Mouse (Mus musculus) G1E (cell line): ENCODE results near the gene Syne3. TPM values are rescaled to one million over a fixed set of nuclear protein-coding genes. Genes with fewer than 3 reads are reported as not detected.

ENCODE experiments used
- ATAC-seq: 2 replicates; pipeline ENCODE4 v1.8.0; 2016; ENCODE audit warnings: mild to moderate bottlenecking; ENCODE audit not compliant: insufficient number of reproducible peaks, poor library complexity, low FRiP score, severe bottlenecking; ENCODE audit errors: extremely low read depth
- DNase-seq: peaks from one replicate; pipeline ENCODE4 v3.0.0; 2012; ENCODE audit warnings: low spot score
- H3K27me3 ChIP-seq: 2 replicates; pipeline ENCODE4 v1.6.1; 2012; ENCODE audit warnings: mild to moderate bottlenecking, low read length, inconsistent platforms; ENCODE audit not compliant: insufficient read depth
- H3K36me3 ChIP-seq: replicated peaks from 2 replicates; pipeline ENCODE3; 2012; ENCODE audit warnings: mild to moderate bottlenecking, inconsistent platforms
- H3K4me1 ChIP-seq: 2 replicates; pipeline ENCODE4 v1.6.1; 2012; ENCODE audit warnings: low read depth, low read length, inconsistent platforms, mixed read lengths; ENCODE audit not compliant: insufficient read depth
- H3K4me3 ChIP-seq: 2 replicates; pipeline ENCODE4 v1.5.1; 2012; ENCODE audit warnings: low read depth, mild to moderate bottlenecking, inconsistent platforms, low read length, moderate library complexity, mixed read lengths
- H3K9me3 ChIP-seq: replicated peaks from 2 replicates; pipeline ENCODE4 v1.6.1; 2012; ENCODE audit warnings: inconsistent platforms
- CTCF ChIP-seq: IDR thresholded peaks from 2 replicates; pipeline ENCODE4 v1.5.1; 2012; ENCODE audit warnings: low read depth, low read length, inconsistent platforms, mixed read lengths
- GATA1 ChIP-seq: IDR thresholded peaks from 2 replicates; pipeline ENCODE4 v1.6.1; 2012; ENCODE audit warnings: borderline replicate concordance, low read length, inconsistent platforms, mixed read lengths
- GATA2 ChIP-seq: IDR thresholded peaks from 2 replicates; pipeline ENCODE4 v1.6.1; 2012; ENCODE audit warnings: low read depth, low read length, inconsistent platforms, borderline replicate concordance
- POLR2AphosphoS5 ChIP-seq: IDR thresholded peaks from 2 replicates; pipeline ENCODE4 v1.6.1; 2012; ENCODE audit warnings: low read depth, low read length, inconsistent platforms; ENCODE audit not compliant: insufficient replicate concordance
- TAL1 ChIP-seq: conservative IDR thresholded peaks from 2 replicates; pipeline ENCODE4 v1.6.1; 2012; ENCODE audit warnings: low read depth, low read length, inconsistent platforms, mixed read lengths
- polyA plus RNA-seq: library from polyadenylated mRNA; stranded (reverse); fragments of >175 nt; gene quantifications from 2 replicates; pipeline ENCODE4 v1.2.3, GENCODE M21; 2012
- total RNA-seq, 2 experiments: library from RNA; stranded (forward) in 1 of 2; stranded (reverse) in 1 of 2; fragments of 200-1000 nt in 1 of 2; fragments of >200 nt in 1 of 2; fragmentation: Nextera tagmentation in 1 of 2; gene quantifications; 2 replicates each; pipeline ENCODE4 v1.2.3; 2014 to 2017

The Syne3 gene
- total and polyA plus RNA-seq, 3 experiments: 21.7 to 31.1 (median 27.9) TPM

DNA sequence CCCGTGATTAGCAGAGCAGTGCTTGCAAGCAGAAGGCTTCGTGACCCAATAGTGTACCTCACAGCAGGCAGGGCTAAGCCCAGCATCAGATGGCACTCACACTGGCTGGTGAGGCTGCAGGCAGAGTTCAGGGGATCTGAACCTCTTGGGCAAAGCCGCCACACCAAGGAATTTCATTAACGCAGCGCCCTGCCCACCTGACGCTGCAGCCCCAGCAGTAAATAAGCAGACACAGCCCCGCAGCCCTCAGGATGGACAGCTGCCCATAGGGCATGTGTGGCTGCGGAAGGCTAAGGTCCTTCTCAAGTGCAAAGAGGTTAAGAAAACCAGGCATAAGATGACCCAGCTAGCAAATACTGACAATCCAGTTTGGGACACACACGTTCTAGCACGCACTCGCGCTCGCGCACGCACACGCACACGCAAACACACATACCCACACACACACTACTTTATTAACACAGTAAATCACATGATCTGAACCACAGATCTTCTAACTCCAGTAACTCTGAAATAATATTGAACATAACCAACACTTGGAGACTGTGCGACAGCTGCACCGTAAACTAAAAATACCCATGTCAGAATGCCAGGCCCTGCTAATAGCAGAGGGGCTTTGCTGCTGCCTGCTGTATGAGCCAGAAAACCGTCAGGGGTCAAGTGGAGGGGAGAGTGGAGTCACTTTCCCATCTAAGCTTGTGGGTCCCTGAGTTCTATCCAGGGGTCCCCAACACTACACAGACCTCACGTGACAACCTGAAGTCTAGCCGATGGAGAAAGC lies 30.5 kb downstream of the Syne3 start:
- H3K4me1 ChIP-seq: peaks cover 30% of the 10 kb centered on the region
- ATAC-seq (no peak), DNase-seq (no peak)
- H3K27me3 ChIP-seq: no peaks in the 10 kb centered on the region
- H3K4me3 ChIP-seq: no peak overlapping the region
- H3K36me3 ChIP-seq: peaks cover 85% of the 10 kb centered on the region
- H3K9me3 ChIP-seq: 0 out of 2 replicates have a peak, but pooled peaks cover 6% of the 10 kb centered on the region
- no peak for TF ChIP-seq POLR2AphosphoS5
- TF ChIP-seq GATA2: no peak
- TF ChIP-seq TAL1: no peak
- TF ChIP-seq GATA1: no peak
- no peak for TF ChIP-seq CTCF

DNA sequence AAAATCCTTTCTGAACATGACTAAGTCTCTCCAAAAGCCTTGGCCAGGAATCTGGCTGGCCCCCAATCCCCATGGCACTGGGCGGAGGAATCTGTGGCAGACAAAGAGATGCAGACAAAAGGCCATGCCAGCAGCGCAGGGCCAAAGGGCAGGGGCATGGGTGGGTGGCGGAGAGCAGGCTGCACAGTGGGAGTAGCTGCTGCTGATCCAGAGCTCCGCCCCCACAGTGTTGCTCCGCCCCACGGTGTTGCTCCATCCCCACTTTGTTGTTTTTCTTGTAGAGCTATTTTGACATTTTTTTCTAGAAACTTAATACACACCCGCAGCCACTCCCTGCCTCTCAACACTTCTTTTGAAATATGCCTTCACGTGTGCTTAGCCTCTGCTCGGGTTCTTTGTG lies 31.2 kb downstream of the Syne3 start:
- Histone ChIP-seq H3K4me3 (no peak overlapping the region), H3K9me3 (0 out of 2 replicates have a peak, but pooled peaks cover 6% of the 10 kb centered on the region), H3K36me3 (peaks cover 80% of the 10 kb centered on the region), H3K27me3 (no peaks in the 10 kb centered on the region), H3K4me1 (peaks cover 27% of the 10 kb centered on the region)
- TF ChIP-seq POLR2AphosphoS5 (no peak), TAL1 (no peak), CTCF (no peak), GATA2 (no peak)
- ATAC-seq: no peak
- DNase-seq: no peak

DNA sequence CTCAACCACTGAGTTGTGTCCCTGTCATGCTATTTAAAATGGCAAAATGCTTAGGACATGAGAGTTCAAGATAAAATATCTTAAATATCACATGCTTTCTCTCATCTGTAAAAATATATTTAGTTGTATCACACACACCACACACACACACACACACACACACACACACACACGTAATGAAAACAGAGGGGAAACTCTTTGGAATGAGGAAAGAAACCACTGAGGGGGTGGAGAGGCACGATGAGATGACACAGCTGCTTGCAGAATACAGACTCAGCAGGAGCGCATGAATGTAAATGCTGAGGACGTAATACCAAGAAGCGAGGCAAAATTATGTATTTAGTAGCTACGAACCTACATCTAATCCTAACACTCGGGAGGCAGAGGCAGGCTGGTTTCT lies 32.7 kb downstream of the Syne3 start:
- DNase-seq: no peak
- Histone ChIP-seq H3K9me3 (0 out of 2 replicates have a peak, but pooled peaks cover 4% of the 10 kb centered on the region), H3K4me1 (peaks cover 25% of the 10 kb centered on the region), H3K36me3 (peaks cover 81% of the 10 kb centered on the region), H3K4me3 (no peak overlapping the region), H3K27me3 (no peaks in the 10 kb centered on the region)
- no peak for ATAC-seq
- TF ChIP-seq POLR2AphosphoS5 (no peak), GATA2 (no peak), CTCF (no peak), GATA1 (no peak), TAL1 (no peak)

DNA sequence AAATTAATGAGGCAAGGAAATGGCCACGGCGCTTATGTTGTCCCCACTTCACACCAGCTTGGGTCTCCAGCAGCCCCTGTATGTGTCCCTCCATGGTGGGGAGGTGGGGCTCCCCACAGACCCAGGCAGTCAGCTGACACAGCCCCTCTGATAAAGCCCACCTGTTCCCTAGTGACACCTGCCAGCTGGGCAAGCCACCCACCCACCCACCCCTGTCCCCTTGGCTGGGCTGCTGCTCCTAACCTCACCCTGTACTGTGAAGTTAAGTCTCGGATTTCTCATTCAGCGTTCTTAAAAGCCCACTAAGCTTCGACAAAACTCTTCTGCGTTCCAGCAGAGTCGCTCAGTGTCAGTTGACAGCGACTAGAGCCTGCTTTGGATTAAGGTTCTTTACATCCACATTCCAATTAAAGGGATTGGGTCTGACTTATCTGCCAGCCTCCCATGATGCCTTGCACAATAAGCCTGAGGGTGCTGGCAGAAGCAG lies 33.2 kb downstream of the Syne3 start:
- H3K27me3 ChIP-seq: no peaks in the 10 kb centered on the region
- peaks cover 81% of the 10 kb centered on the region for H3K36me3 ChIP-seq
- ATAC-seq (no peak), DNase-seq (no peak)
- 0 out of 2 replicates have a peak, but pooled peaks cover 4% of the 10 kb centered on the region for H3K9me3 ChIP-seq
- H3K4me1 ChIP-seq: peaks cover 20% of the 10 kb centered on the region
- TF ChIP-seq POLR2AphosphoS5: no peak
- TF ChIP-seq GATA2: no peak
- TF ChIP-seq CTCF: no peak
- no peak for TF ChIP-seq TAL1
- no peak for TF ChIP-seq GATA1
- no peak overlapping the region for H3K4me3 ChIP-seq

DNA sequence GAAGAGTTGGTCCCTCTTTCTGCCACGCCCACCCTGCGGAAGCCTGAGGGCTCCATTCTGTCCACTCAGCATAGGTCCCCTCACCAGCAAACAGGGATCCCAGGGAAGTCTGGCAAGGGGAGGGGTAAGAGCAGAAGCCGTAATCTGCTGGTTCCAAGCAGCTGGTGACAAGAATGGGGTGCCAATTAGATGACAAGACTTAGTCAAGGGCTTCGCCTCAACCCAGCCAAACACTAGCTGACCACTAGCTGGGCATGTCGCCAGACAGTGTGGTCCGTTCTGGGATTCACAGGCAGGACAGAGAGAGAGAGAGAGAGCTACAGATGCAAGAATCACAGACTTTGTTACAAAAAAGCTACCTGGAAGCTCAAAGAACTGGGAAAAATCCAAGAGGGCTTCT lies 36.7 kb downstream of the Syne3 start:
- no peaks in the 10 kb centered on the region for H3K27me3 ChIP-seq
- peaks cover 90% of the 10 kb centered on the region for H3K36me3 ChIP-seq
- no peak for DNase-seq
- H3K4me1 ChIP-seq: peaks cover 14% of the 10 kb centered on the region
- ATAC-seq: no peak
- TF ChIP-seq CTCF: no peak
- TF ChIP-seq TAL1: no peak
- no peak for TF ChIP-seq GATA1
- no peak for TF ChIP-seq GATA2
- no peak for TF ChIP-seq POLR2AphosphoS5
- H3K4me3 ChIP-seq: no peak overlapping the region
- 0 out of 2 replicates have a peak, but pooled peaks cover 2% of the 10 kb centered on the region for H3K9me3 ChIP-seq

DNA sequence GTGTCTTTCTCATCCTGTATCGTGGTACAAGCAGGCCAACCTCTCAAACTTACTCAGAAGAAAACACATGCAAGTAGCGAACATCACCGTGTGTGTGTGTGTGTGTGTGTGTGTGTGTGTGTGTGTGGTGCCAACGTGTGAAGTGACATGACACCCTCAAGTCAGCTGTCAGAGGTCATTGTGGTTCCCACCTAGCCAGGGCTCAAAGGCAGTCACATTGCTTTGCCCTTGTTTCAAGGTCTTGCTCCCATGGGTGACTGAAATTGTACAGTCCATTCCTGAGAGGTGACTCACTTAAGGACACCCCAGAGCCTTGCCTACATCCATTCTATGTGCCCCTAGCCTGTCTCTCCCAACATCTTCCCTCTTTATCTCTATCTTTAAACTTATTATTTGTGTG lies 40.0 kb downstream of the Syne3 start:
- H3K4me3 ChIP-seq: no peak overlapping the region
- ATAC-seq: no peak
- H3K4me1 ChIP-seq: peaks cover 12% of the 10 kb centered on the region
- H3K9me3 ChIP-seq: no peaks in the 10 kb centered on the region
- H3K27me3 ChIP-seq: no peaks in the 10 kb centered on the region
- DNase-seq: no peak
- TF ChIP-seq CTCF: no peak
- no peak for TF ChIP-seq TAL1
- TF ChIP-seq GATA1: no peak
- TF ChIP-seq POLR2AphosphoS5: no peak
- no peak for TF ChIP-seq GATA2
- peaks cover 90% of the 10 kb centered on the region for H3K36me3 ChIP-seq
